Mouse (Mus musculus) cortical plate, adult 2 months (tissue): Measurements from ENCODE around the gene Zfp169. TPM values are rescaled to one million over a fixed set of nuclear protein-coding genes. Genes with fewer than 3 reads are reported as not detected.
"Not testable (repeated sequence)": the region's sequence is repeated elsewhere in the genome, so short reads cannot be mapped to it uniquely, and the experiment has no call there.

Experiments used
- H3K27ac ChIP-seq: fragments of 200-500 bp; 2 replicates; pipeline ENCODE4 v1.5.1; 2012; ENCODE audit warnings: low read length, control low read depth, inconsistent platforms; ENCODE audit not compliant: insufficient read depth
- H3K4me1 ChIP-seq: fragments of 200-500 bp; 2 replicates; pipeline ENCODE4 v1.6.1; 2011; ENCODE audit warnings: low read length; ENCODE audit not compliant: control insufficient read depth, insufficient read depth
- H3K4me3 ChIP-seq: fragments of 200-500 bp; 2 replicates; pipeline ENCODE4 v1.5.1; 2011; ENCODE audit warnings: mild to moderate bottlenecking, low read length, control low read depth; ENCODE audit not compliant: insufficient read depth
- CTCF ChIP-seq: fragments of 200-500 bp; IDR thresholded peaks from 2 replicates; pipeline ENCODE4 v1.5.1; 2011; ENCODE audit warnings: mild to moderate bottlenecking, control low read depth, low read length; ENCODE audit not compliant: insufficient read depth; ENCODE audit errors: extremely low read depth
- POLR2A ChIP-seq: fragments of 200-500 bp; IDR thresholded peaks from 2 replicates; pipeline ENCODE4 v1.6.1; 2011; ENCODE audit warnings: mild to moderate bottlenecking, low read length, control low read depth; ENCODE audit not compliant: insufficient read depth; ENCODE audit errors: extremely low read depth
- polyA plus RNA-seq: library from polyadenylated mRNA; depleted of rRNA; stranded (reverse); fragments of >200 nt; gene quantifications from 2 replicates; pipeline ENCODE4 v1.2.3, GENCODE M21; 2012

The Zfp169 gene
- polyA plus RNA-seq, 1 experiment, result 14.0 TPM

GRCm38 (mm10) chr13:48525745-48526144, 12.5 kb upstream of the Zfp169 start:
- no peak for TF ChIP-seq CTCF
- TF ChIP-seq POLR2A, result no peak
- Histone ChIP-seq H3K4me1 (no peaks in the 10 kb centered on the region), H3K4me3 (no peak overlapping the region), H3K27ac (no peak overlapping the region)

DNA sequence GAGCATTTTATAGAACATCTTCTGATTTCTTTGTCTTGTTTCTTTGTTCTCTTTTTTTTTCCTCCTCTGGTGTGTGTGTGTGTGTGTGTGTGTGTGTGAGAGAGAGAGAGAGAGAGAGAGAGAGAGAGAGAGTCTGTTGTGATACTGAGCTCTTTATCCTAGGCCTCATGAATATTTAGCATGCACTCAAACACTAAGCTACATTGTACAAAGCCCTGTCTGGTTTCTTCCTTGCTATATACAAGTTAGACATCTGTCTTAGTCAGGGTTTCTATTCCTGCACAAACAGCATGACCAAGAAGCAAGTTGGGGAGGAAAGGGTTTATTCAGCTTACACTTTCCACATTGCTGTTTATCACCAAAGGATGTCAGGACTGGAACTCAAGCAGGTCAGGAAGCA, 5.9 kb upstream of the Zfp169 start:
- H3K4me3 ChIP-seq, H3K4me1 ChIP-seq: not testable (repeated sequence)
- H3K27ac ChIP-seq, result peak overlapping the region; percentile 51; the same call in 1 of the 2 replicates

DNA sequence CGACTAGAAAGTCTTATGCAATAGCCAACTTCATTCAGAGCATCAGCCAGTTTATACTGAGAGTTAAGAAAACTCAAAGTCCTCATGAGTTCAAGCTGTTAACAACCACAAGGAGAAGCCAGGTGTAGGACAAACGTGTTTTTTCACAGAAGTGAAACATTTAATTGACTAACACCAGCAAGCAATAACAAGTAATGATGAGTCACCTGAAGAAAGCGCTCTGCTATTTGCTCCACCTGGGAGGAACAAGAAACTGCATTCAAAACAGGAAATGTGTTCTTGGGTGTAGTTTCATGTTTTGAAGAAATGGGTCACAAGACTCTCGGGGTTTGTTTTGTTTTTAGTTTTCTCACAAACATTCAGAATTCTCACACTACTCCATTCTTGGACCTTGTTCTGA, 2.6 kb upstream of the Zfp169 start:
- no peak for TF ChIP-seq POLR2A
- TF ChIP-seq CTCF, result no peak
- H3K4me1 ChIP-seq, result no peaks in the 10 kb centered on the region
- H3K27ac ChIP-seq, result no peak overlapping the region
- H3K4me3 ChIP-seq, result no peak overlapping the region

GRCm38 (mm10) chr13:48508661-48509060, 4.6 kb downstream of the Zfp169 start:
- Histone ChIP-seq H3K4me3 (no peak overlapping the region), H3K27ac (no peak overlapping the region), H3K4me1 (no peaks in the 10 kb centered on the region; the same call in 1 of the 2 replicates)
- TF ChIP-seq POLR2A (no peak), CTCF (no peak)

DNA sequence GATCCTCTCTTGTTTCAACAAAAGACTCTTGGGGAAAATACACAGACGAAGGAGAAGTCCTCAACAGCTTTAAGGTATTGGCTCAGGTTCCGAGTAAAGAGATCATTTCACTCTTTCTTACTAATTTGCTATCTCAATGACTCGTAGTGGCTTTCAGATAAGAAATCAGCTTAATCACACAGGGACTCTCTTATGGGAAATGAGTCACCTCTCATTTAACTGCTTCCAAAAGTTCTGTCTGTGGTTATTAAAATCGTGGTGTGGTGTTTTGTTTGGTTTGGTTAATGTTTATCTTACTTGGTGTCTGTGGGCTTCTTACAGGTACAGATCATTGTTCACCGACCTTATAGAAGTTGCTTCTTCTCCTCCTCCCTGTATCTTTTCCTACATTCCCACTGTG, 10.8 kb downstream of the Zfp169 start:
- no peak overlapping the region for H3K27ac ChIP-seq
- H3K4me1 ChIP-seq, result no peaks in the 10 kb centered on the region
- H3K4me3 ChIP-seq, result no peak overlapping the region
- TF ChIP-seq POLR2A (no peak), CTCF (no peak)

GRCm38 (mm10) chr13:48498676-48499075, 14.6 kb downstream of the Zfp169 start:
- Histone ChIP-seq H3K27ac (no peak overlapping the region), H3K4me1 (no peaks in the 10 kb centered on the region), H3K4me3 (no peak overlapping the region)
- no peak for TF ChIP-seq POLR2A
- TF ChIP-seq CTCF, result no peak

DNA sequence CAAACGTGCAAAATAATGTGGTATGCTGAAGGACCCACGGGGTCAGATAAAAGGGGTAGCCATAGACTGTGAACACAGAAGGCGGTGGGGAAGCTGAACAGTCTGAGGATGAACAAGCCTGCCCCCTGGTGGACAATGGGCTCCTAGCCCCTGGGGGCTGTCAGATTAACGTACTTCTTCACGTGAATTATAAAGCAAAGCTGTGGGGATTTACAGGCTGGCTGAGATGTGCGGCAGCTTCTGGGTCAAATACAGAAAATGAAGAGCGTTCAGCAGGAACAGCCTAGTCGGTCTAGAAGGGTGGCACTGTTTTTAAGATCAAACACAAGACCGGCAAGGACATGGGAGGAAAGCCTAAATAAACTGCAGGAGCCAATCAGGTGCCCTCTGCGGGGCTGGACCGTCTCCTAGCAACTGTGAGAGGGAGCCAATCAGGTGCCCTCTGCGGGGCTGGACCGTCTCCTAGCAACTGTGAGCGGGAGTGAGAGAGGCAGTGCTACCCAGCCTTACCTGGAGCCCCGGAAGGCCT, 15.5 kb downstream of the Zfp169 start:
- Histone ChIP-seq H3K4me1 (peaks cover 1% of the 10 kb centered on the region; the same call in 1 of the 2 replicates), H3K4me3 (peak overlapping the region; percentile 35; the same call in 1 of the 2 replicates), H3K27ac (no peak overlapping the region)
- TF ChIP-seq POLR2A (no peak; the same call in 1 of the 2 replicates), CTCF (peak; percentile 68)

DNA sequence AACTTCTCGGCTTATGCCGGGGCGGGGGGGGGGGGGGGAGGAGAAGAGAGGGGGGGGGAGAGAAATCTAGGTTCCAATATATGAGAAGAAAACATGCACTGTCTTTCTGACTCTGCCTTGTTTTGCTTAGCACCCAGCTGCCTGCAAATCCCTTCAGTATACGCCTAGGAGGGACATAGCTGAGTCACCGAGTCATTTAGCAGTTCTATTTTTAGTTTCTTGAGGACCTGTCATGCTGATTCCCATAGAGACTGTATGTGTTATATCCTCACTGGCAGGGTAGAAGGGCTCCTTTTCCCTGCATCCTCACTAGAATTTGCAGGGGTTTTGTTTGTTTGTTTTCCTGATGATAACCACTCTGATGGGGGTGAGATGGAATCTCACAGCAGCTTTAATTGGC, 20.1 kb downstream of the Zfp169 start:
- H3K27ac ChIP-seq, result 0 out of 2 replicates have a peak overlapping the region, but pooled peaks have one; percentile 15
- H3K4me1 ChIP-seq, result peaks cover 3% of the 10 kb centered on the region; the same call in 1 of the 2 replicates
- H3K4me3 ChIP-seq, result no peak overlapping the region
- TF ChIP-seq CTCF (no peak), POLR2A (no peak)

DNA sequence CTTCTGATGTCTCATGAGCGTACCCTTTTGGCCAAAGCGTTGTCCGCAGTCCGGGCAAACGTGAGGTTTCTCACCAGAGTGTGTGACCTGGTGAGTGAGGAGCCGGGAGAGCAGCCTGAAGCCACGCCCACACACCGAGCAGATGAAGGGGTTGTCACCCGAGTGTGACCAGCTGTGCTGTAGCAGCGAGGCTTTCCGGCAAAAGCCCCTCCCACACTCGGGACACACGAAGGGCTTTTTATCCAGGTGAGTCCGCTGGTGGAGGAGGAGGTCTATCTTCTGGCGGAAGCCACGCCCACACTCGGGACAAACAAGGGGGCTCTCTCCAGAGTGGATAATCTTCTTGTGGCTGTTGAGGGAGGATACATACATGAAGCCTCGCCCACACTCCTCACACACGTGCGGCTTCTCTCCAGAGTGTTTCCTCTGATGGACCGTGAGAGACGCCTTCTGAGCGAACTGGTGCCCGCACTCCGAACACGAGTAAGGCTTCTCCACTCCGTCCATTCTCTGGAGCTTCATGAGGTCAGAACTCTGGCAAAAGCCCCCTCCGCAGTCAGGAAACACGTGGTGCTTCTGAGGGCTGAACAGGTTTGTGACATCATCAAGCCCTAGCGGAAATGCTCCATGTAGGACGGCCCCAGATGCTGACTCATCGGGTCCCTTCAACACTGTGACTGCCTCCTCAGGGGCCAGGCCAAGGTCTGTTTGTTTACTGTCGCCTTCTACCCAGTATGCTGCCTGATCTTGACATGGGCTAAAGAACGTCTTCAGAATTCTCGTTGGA, 22.7 kb downstream of the Zfp169 start:
- peaks cover 3% of the 10 kb centered on the region; the same call in 1 of the 2 replicates for H3K4me1 ChIP-seq
- TF ChIP-seq POLR2A (no peak), CTCF (no peak)
- H3K27ac ChIP-seq, result no peak overlapping the region
- no peak overlapping the region for H3K4me3 ChIP-seq

- Histone ChIP-seq H3K4me3 (no peak overlapping the region), H3K27ac (no peak overlapping the region), H3K4me1 (no peaks in the 10 kb centered on the region)
- TF ChIP-seq POLR2A, result no peak
- TF ChIP-seq CTCF, result no peak
Measured at GRCm38 (mm10) chr13:48483606-48484005, 29.6 kb downstream of the Zfp169 start.
